Mouse (Mus musculus): ENCODE data around the gene Slc25a1.

DNA sequence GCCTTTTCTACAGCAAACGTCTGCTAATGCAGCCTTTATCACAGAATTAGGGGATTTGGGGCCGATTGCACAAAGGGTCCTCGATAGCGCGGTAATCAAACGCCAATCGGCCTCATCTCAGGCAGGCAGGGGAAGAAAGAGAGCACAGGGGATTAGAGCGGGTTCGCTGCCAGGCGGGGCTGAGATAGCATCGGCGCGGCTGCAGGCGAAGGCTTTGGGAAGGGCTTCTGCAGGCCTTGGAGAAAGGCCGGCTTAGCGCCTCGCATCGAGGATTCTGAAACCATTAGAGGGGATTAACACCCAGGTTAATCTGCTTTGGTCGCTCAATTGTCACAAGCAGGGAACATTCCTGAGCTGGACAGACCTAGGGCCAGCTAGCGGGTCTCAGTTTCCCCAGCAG is 7.4 kb downstream of the Slc25a1 start:
- TF ChIP-seq CTCF (IDR thresholded peaks at IDR 0.05; ENCODE audit: low read depth) (no peak), EP300 (IDR thresholded peaks at IDR 0.05; ENCODE audit: low read depth) (no peak)
